Mouse (Mus musculus) spleen, adult 2 months (tissue): Measurements from ENCODE around the gene Txndc16.

ENCODE experiments used
- CTCF ChIP-seq: fragments of 200-500 bp; IDR thresholded peaks from 2 replicates; pipeline ENCODE4 v1.5.1; 2011; ENCODE audit warnings: mild to moderate bottlenecking, inconsistent platforms; ENCODE audit not compliant: insufficient read depth, insufficient read length, insufficient replicate concordance; ENCODE audit errors: extremely low read depth
- POLR2A ChIP-seq: fragments of 200-500 bp; IDR thresholded peaks from 2 replicates; pipeline ENCODE4 v1.6.1; 2011; ENCODE audit warnings: low read depth, low read length, inconsistent platforms

DNA sequence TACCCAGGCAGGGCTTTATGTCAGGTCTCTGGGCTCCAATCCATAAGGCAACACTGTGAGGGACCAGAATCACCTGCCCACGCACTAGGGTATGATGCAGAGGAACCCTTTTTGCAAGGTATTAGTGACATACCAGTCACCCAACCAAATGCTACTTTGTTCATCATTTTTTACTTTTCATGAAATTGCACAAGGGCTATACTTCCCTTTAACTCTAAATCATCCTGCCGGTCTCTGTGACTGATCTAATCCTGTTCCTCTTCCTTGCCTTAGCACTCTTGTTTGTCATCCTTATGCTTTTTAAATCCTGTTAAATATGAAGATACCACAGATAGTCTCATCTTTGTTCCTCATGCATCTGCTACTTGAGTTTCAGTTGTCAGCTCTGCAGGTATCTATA, 18.9 kb upstream of the Txndc16 start:
- TF ChIP-seq POLR2A (no peak), CTCF (no peak)
